Mouse (Mus musculus): ENCODE measurements around the gene Tomm40l.
A peak's percentile ranks its signal among the peaks of the same experiment; 100 is the strongest.

Gene Tomm40l

DNA sequence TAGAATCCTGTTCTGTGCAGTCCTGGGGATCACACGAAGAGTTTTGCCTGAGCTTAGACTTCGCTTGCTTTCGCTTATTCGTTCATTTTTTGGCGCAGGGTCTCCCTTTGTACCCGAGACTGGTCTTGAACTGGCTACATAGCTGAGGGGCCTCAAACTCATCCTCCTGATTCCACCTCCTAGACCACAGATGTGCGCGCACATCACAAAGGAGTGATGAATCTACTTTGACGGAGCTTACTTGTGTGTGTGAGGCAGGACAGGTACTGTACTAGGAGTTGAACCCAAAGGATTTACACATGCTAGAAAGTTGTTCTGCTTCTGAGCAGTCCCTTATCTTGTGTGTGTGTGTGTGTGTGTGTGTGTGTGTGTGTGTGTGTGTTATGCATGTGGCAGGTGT lies 31.5 kb downstream of the Tomm40l start:
- DNase-seq: peak; percentile 70

DNA sequence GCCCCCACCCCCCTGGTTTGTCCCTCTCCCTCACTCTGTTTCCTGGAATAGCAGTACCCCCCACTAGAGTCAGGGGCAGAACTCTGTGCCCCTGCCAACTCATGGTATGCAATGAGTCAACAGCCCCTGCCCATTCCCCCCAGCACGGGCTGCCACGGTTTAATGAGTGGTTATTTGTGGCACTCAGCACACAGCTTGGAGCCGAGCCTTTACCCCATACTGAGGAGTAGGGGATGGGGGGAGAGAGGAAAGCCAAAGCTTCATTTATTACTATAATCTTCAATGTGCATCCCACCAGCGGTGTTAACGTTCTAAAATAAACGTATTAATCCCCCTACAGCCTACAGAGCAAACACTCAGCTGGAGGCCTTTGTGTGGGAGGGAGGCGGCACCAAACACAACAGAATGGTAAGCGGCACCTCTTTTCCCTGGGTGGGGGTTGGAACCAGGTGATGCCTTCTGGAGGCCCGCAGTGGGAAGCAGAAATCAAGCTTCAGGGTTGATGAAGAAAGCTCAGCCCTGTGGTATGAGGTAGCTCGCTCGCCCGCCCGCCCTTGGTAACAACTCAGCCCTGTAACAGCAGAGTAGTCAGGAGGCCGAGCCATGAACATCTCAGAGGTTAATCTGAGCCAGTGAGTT lies 32.7 kb downstream of the Tomm40l start:
- DNase-seq: no peak

DNA sequence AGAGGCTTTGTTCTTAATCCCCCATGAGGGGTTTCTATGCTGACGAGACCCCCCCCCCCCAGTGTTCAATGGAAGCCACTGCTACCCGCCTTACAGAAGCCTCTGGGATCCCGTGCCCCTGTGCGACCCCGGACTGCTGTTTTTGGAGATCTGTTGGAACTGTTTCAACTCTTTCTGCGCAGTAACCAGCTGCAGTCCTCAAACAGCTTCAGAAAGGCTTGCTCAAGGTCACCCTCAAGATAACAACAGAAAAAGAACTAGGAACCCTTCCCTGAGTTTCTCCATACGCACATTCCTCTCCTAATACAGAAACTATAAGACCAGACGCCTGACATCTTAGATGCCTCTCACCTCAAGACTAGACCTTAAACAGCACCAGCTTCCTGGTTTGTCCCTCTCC lies 33.3 kb downstream of the Tomm40l start:
- DNase-seq: peak; percentile 95

DNA sequence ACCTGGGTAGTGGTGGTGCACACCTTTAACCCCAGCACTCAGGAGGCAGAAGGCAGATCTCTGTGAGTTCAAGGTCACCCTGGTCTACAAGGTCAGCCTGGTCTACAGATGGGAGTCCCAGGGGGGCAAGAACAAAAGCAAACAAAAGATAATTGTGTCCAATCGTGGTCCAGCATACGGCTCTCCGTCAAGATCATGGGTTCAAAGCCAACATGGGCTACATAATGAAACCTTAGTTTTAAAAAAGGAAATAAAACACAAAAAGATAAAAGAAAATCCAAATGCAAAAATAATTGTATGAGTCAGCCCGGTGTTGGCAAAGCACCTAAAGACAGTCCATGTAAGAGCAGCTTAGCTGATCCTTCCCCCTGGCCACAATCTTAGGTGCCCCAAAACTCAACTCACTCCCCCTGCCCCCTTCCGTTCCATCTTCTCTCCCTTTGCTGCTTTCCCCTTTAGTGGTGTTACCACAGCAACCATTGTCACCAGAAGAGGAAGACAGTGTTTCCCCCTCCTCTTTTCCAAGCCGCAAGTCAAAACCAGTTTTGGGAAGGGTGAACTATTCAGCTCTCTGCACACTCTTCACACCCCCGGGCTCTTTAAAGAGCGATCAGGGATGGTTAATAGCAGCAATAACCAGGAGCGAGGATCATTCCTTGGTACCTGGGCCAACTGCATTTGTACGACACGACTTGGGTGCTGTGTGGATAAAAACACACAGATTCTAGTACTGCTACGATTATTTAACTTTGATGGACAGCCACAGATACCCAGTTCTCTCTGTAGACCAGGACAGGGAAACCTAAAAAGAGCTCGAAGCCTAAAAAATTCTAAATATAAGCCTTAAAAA lies 34.2 kb downstream of the Tomm40l start:
- no peak for DNase-seq

DNA sequence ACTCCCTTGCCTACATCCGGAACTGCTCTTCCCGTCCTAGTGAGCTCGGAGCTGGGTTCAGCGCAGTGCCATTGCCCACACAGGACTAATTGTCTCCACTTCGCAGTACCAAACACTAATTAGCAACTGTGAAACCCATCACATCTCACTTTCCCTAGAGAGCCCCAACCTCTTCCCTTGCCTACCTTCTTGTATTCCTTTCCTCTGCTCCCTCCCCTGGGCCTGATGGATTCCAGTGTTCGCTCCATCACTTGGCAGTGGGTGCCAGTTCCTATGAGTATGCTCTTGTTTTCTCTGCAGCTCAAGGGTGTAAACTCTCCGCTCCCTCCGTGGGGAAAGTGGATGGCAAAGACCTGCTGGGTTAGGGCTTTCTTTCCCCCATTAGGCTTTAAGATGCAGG lies 36.7 kb downstream of the Tomm40l start:
- peak; percentile 84 for DNase-seq

DNA sequence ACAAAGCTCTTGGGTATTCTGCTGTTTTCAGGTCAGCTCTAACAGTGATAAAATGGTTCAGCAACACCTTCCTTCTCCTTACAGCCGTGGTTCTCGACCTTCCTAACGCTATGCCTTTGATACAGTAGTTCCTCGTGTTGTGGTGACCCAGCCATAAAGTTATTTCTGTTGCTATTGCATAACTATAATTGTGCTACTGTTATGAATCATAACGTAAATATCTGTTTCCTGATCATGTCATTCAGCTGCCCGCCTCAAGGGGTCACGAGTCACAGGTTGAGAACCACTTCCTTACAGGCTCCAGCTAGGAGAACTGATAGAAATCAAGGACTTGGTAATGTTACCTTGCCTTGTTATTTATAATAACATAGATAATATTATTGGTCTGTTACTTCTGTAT lies 38.0 kb downstream of the Tomm40l start:
- DNase-seq: peak; percentile 95

DNA sequence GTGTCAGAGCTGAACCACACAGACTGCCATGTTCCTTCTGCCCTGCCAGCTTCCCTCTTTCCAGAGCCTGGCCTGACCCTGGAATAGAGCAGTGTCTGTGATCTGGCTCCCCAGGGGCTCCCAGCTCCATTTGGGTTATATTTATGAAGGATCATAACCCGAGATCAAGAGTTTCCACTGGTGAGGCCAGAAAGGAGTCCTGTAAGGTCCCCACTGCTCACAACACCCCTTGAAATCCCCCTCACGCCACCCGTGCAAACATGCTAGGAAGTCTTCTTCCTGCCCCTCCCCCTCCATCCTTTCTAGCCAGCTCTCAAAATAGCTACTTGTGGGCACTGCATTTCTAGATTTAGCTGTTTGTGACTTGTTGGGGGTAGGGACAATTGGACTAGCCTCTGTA lies 38.7 kb downstream of the Tomm40l start:
- peak; percentile 97 for DNase-seq

DNA sequence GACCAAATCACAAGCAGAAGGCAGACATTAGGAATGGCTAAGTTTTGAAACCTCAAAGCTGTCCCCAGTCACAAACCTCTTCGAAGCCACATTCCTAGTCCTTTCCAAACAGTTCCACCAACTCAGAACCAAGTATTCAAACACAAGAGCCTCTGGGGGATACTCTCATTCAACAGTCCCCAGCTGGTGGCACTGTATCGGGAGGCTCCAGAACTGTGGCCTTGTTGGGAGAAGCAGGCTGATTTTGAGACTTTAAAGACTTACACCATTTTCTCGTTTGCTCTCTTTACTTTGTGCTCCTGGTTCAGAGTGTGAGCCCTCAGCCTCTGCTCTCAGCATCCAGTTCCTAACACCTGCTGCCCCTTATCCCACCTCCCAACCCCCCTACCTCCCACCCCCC lies 39.3 kb downstream of the Tomm40l start:
- DNase-seq: peak; percentile 64

DNA sequence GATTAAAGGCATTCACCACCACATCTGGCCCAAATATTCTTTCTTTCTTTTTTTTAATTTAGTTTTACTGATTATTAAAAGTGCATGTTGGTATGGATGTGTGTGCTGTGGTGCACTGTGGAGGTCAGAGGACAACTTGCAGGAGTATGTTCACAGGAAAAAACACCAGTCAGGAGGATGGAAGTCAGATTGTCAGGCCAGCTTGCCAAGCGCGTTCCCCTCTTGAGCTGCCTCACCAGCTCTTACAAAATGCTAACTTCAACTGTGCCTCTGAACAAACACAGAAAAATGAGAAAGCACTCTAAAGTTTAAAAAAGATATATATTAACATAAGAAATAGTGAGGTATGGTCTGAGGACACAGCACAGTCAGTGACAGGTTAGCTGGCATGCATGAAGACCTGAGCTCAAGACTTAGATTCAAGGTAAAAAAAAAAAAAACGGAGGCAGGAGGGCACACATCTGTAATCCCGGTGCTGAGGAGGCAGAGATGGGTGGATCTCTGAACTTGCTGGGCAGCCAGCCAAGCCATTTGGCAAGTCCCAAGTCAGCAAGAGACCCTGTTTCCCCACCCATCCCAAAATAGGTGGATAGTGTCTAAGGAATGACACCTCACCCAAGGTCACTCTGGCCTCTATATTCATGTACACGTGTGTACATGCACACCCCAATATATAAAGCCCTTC lies 42.7 kb downstream of the Tomm40l start:
- peak; percentile 91 for DNase-seq

DNA sequence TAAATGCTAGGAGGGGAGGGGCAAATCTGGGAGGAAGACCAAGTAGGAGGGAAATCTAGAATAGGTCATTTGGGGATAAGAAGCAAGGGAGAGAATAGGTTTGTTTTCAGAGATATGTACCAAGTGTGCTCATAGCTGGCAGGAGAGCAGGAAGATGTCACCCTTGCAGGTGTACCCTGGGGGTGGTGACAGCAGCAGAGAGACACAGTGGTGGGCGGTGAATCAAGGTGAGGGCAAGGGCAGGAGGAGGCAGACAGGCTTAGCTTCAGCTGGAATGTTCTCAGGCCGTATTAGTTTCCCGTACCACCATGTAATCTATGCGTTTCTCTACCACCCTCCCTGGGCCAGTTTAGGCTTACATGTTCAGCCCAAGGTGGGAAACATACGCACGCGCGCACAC lies 49.5 kb downstream of the Tomm40l start:
- DNase-seq: peak; percentile 85

DNA sequence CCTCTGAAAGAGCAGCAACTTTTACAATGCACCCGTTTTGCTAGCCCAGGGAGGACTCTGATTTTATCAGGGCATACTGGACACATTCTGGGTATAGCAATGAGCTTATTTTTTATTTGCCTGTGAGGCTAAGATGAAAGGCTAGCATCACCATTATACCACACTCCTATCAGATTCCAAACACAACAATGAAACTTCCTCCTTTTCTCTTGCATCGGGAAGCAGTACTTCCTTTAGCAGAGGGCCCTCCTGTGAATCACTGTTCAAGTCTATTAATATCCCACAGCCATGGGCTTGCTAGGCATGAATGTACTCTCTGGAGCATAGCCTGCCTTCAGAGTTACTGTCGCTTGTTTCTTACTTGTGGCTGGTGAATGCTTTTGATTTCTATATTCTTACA lies 51.2 kb downstream of the Tomm40l start:
- DNase-seq: peak; percentile 96

DNA sequence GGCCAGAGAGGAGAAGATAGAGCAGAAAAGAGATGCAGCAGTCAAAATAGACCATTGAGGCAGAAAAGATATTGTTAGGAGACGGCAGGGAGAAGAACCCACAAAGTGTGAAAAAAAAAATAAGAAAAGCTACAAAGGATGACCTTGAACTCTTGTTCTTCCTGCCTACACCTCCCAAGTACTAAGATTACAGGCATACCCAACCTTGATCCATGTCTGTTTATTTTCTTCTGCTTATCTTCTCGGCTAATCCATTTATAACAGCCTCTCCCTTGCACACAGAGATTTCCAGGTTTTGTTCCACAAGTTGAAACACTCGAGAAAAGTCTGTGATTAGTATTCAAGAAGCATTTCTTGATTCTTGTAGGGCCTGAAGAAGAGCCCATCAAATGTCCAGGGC lies 52.4 kb downstream of the Tomm40l start:
- DNase-seq: no peak

DNA sequence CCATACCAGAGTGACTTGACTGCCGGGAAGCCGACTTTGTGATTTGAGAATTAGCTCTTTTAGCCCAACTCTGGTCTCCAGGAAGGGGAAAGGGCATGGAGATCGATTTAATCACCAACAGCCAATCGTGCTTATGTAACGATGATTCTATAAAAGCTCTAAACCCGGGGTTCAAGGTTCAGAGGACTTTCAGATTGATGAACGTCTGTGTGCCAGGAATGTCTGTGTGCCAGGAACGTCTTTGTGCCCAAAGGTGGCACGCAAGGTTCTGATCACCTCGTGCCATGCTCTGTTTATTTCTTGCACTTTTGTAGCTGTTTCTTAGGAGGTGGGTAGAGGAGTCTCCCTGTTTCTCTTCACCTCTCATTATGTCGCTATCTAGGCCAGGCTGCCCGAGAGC lies 53.4 kb downstream of the Tomm40l start:
- peak; percentile 83 for DNase-seq
